Mouse (Mus musculus): ENCODE data around the gene Fbxl13. TPM values are rescaled to one million over a fixed set of nuclear protein-coding genes. Genes with fewer than 3 reads are reported as not detected.

Gene Fbxl13
- polyA plus RNA-seq, 1 experiment from 2014 or later, result 0.07 TPM

DNA sequence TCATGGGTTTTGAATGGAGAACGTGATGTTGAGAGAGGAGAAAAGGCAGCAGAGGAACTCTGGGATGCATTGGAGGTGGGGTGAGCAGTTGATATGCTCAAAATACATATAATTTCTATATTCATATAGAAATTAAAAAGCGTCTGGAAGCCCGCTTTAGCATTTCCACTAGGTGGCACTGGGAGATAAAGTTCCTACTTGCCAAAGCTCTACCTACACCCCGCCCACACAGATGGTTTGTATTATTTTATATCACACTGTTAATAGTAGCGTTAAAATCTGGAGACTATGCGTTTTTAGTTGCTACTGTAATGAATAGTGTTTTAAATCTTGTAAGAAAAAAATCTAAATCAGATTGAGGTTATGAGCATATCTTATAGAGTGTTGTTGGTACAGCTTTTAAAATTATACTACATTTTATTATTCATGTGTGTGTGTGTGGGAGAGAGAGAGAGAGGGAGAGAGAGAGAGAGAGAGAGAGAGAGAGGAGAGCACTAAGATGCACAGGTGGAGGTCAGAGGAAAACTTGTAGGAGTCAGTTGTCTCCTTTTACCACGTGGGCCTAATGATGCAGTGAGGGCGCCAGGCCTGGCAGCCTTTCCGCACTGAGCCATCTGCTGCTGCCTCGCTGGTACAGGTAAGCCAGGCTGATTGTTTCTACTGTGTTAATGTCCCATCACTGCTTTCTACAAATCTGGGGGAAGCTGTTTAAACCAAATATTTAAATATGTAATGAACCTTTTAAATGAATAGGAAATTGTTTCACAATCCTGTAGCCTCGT lies 211.1 kb downstream of the Fbxl13 start:
- no peak for ATAC-seq (ENCODE audit: extremely low read depth, insufficient number of reproducible peaks, low FRiP score, low TSS enrichment)
- Histone ChIP-seq H3K9ac (no peak overlapping the region), H3K9me3 (no peaks in the 10 kb centered on the region), H3K4me2 (no peak overlapping the region), H3K4me1 (no peaks in the 10 kb centered on the region), H3K4me3 (no peak overlapping the region), H3K27ac (replicated peaks) (no peak overlapping the region), H3K36me3 (peaks cover 4% of the 10 kb centered on the region; the same call in 1 of the 2 replicates), H3K27me3 (replicated peaks) (no peaks in the 10 kb centered on the region)
- WGBS, result 69% methylated on average over 11 of the region's 11 CpGs

Other genes starting within 250 kb of the Fbxl13 start
- 1.6 and 2.2 TPM in 2 replicates for gene Ccdc146, start 221.0 kb downstream of the Fbxl13 start, polyA plus RNA-seq (2015; fragmentation: Nextera tagmentation; extraction: Ambion mirVana)
- 7.3 and 7.7 TPM in 2 replicates for gene Fam185a, start 220.7 kb downstream of the Fbxl13 start, polyA plus RNA-seq (2015; fragmentation: Nextera tagmentation; extraction: Ambion mirVana)
- 11.2 and 14.3 TPM in 2 replicates for gene Lrrc17, start 102.1 kb downstream of the Fbxl13 start, polyA plus RNA-seq (2015; fragmentation: Nextera tagmentation; extraction: Ambion mirVana)
- 20.4 and 21.9 TPM in 2 replicates for gene Armc10, start 179 bp upstream of the Fbxl13 start, polyA plus RNA-seq (2015; fragmentation: Nextera tagmentation; extraction: Ambion mirVana)
- gene Napepld, start 55.8 kb upstream of the Fbxl13 start, polyA plus RNA-seq (2015; fragmentation: Nextera tagmentation; extraction: Ambion mirVana), result 4.2 and 4.7 TPM in 2 replicates
- 131 and 149 TPM in 2 replicates for gene Pmpcb, start 91.5 kb upstream of the Fbxl13 start, polyA plus RNA-seq (2015; fragmentation: Nextera tagmentation; extraction: Ambion mirVana)
- gene Dnajc2, start 139.6 kb upstream of the Fbxl13 start, polyA plus RNA-seq (2015; fragmentation: Nextera tagmentation; extraction: Ambion mirVana), result 46.8 and 51.9 TPM in 2 replicates
- gene Psmc2, start 139.6 kb upstream of the Fbxl13 start, polyA plus RNA-seq (2015; fragmentation: Nextera tagmentation; extraction: Ambion mirVana), result 138 and 158 TPM in 2 replicates
- gene Slc26a5, start 220.0 kb upstream of the Fbxl13 start, polyA plus RNA-seq (2015; fragmentation: Nextera tagmentation; extraction: Ambion mirVana), result not detected in 2 replicates

Measured in heart, embryonic 13.5 days (tissue).